Mouse (Mus musculus): ENCODE measurements around the gene Cyp2r1. TPM values are rescaled to one million over a fixed set of nuclear protein-coding genes. Genes with fewer than 3 reads are reported as not detected.

Gene Cyp2r1
- 0.93 and 1.2 TPM in 2 replicates for polyA plus RNA-seq (2021; fragmentation: Nextera tagmentation)
- long read RNA-seq, experiment 1, partial matches to known transcripts: 0 of 1 reads
- long read RNA-seq, experiment 1, other reads (novel, unspliced or antisense): 0 of 1 reads
- long read RNA-seq, experiment 2, partial matches to known transcripts: 0 of 1 reads
- long read RNA-seq, experiment 2, other reads (novel, unspliced or antisense): 0 of 1 reads

GRCm38 (mm10) chr7:114562531-114563241 is at the start of gene Cyp2r1:
Gene Cyp2r1, minus strand, starts transcription at chr7:114562972.

Other genes with a start within 250 kb of the Cyp2r1 start
- gene Pde3b, start 147.7 kb downstream of the Cyp2r1 start, polyA plus RNA-seq (2021; fragmentation: Nextera tagmentation): 1.2 TPM in 2 replicates
- 1.8 and 2.5 TPM in 2 replicates for gene Calca, start 73.4 kb upstream of the Cyp2r1 start, polyA plus RNA-seq (2021; fragmentation: Nextera tagmentation)
- gene Calcb, start 155.7 kb upstream of the Cyp2r1 start, polyA plus RNA-seq (2021; fragmentation: Nextera tagmentation): 0.72 and 1.3 TPM in 2 replicates
- 4.6 and 5.3 TPM in 2 replicates for gene Insc, start 180.7 kb upstream of the Cyp2r1 start, polyA plus RNA-seq (2021; fragmentation: Nextera tagmentation)

Data from layer of hippocampus, adult 6 months (tissue).